Mouse (Mus musculus) intestine, embryonic 14.5 days (tissue): ENCODE measurements around the gene Rxrg. TPM values are rescaled to one million over a fixed set of nuclear protein-coding genes. Genes with fewer than 3 reads are reported as not detected.

ENCODE experiments used
- ATAC-seq: fragments of 200-750 bp; cut with Nextera tagmentation; replicated peaks from 2 replicates; pipeline ENCODE4 v1.8.0; 2017; ENCODE audit warnings: low read depth, moderate number of reproducible peaks, moderate TSS enrichment, moderate library complexity; ENCODE audit not compliant: low FRiP score, low TSS enrichment
- DNase-seq: peaks from one replicate; pipeline ENCODE4 v3.0.0-alpha.2; 2018; ENCODE audit warnings: low spot score
- H3K27ac ChIP-seq: fragments of 300-500 bp; sonication (generic); 2 replicates; pipeline ENCODE4 v1.5.1; 2014; ENCODE audit warnings: low read depth, mild to moderate bottlenecking, control low read depth
- H3K27me3 ChIP-seq: fragments of 300-500 bp; sonication (generic); replicated peaks from 2 replicates; pipeline ENCODE4 v1.6.1; 2014; ENCODE audit warnings: low read length, control low read depth; ENCODE audit not compliant: control insufficient read depth, insufficient read depth
- H3K36me3 ChIP-seq: fragments of 300-500 bp; sonication (generic); 2 replicates; pipeline ENCODE4 v1.6.1; 2014; ENCODE audit warnings: low read length, control low read depth; ENCODE audit not compliant: control insufficient read depth, insufficient read depth
- H3K4me1 ChIP-seq: fragments of 300-500 bp; sonication (generic); replicated peaks from 2 replicates; pipeline ENCODE4 v1.6.1; 2014; ENCODE audit warnings: low read length, control low read depth, mixed read lengths; ENCODE audit not compliant: control insufficient read depth, insufficient read depth
- H3K4me2 ChIP-seq: fragments of 300-500 bp; sonication (generic); 2 replicates; pipeline ENCODE4 v1.6.1; 2014; ENCODE audit warnings: low read length
- H3K4me3 ChIP-seq: fragments of 300-500 bp; sonication (generic); 2 replicates; pipeline ENCODE4 v1.5.1; 2014; ENCODE audit warnings: low read depth, low read length, control low read depth, mixed read lengths
- H3K9ac ChIP-seq: fragments of 300-500 bp; sonication (generic); 2 replicates; pipeline ENCODE4 v1.6.1; 2014; ENCODE audit warnings: mild to moderate bottlenecking, low read length
- H3K9me3 ChIP-seq: fragments of 300-500 bp; sonication (generic); 2 replicates; pipeline ENCODE4 v1.6.1; 2016; ENCODE audit warnings: low read length, control low read depth; ENCODE audit not compliant: control insufficient read depth
- WGBS: fragments of 180-500 bp; shearing (Covaris S2); extraction: QIAGEN DNeasy Blood & Tissue Kit; methylation state at CpG from one replicate; pipeline ENCODE4 v1.1.7; 2014; 5-methylcytosine and 5-hydroxymethylcytosine counted together
- polyA plus RNA-seq: library from polyadenylated mRNA; unstranded; fragments of >200 nt; fragmentation: Nextera tagmentation; extraction: Ambion mirVana; gene quantifications from 2 replicates; pipeline ENCODE4 v1.2.1, GENCODE M21; 2014

The Rxrg gene
- polyA plus RNA-seq, 1 experiment from 2014 or later = 1.5 TPM

- Histone ChIP-seq H3K36me3 (no peaks in the 10 kb centered on the region), H3K4me1 (no peaks in the 10 kb centered on the region; the same call in 1 of the 2 replicates), H3K4me3 (peak overlapping the region; percentile 35), H3K9ac (peak overlapping the region; percentile 29; the same call in 1 of the 2 replicates), H3K27ac (no peak overlapping the region), H3K27me3 (peaks cover 81% of the 10 kb centered on the region), H3K4me2 (peak overlapping the region; percentile 73), H3K9me3 (no peaks in the 10 kb centered on the region)
- WGBS = under 1% methylated on average over 97 of the region's 98 CpGs
- ATAC-seq (peak; percentile 70), DNase-seq (peak; percentile 82)
These were observed 90.4 kb downstream of the Rxrg start for GRCm38 (mm10) chr1:167688347-167689231.

GRCm38 (mm10) chr1:167689232-167689261 lies 90.9 kb downstream of the Rxrg start, which contains the start of gene Lmx1a:
Gene Lmx1a, plus strand, starts transcription at chr1:167689237.
- 0% methylated on average over 3 of the region's 3 CpGs for WGBS
- Histone ChIP-seq H3K27ac (no peak within 1 kb of the TSS), H3K36me3 (no peaks in the 10 kb centered on the region), H3K9me3 (no peaks in the 10 kb centered on the region), H3K4me2 (peak within 1 kb of the TSS; percentile 73), H3K4me1 (no peaks in the 10 kb centered on the region; the same call in 1 of the 2 replicates), H3K4me3 (peak within 1 kb of the TSS; percentile 35), H3K9ac (peak within 1 kb of the TSS; percentile 29; the same call in 1 of the 2 replicates), H3K27me3 (peaks cover 86% of the 10 kb centered on the region)
- ATAC-seq (no peak), DNase-seq (no peak)

Other genes starting within 250 kb of the Rxrg start
- gene Aldh9a1, start 248.4 kb upstream of the Rxrg start, polyA plus RNA-seq = 77.8 and 83.3 TPM in 2 replicates
- 179 and 217 TPM in 2 replicates for gene Mgst3, start 204.5 kb upstream of the Rxrg start, polyA plus RNA-seq
- not detected in 2 replicates for gene Lrrc52, start 131.6 kb upstream of the Rxrg start, polyA plus RNA-seq
- gene Lmx1a, start 90.9 kb downstream of the Rxrg start, polyA plus RNA-seq = 0.16 and 0.41 TPM in 2 replicates